Mouse (Mus musculus): ENCODE results near the gene Nhlh1.

The Nhlh1 gene

GRCm38 (mm10) chr1:172016660-172017516 lies 40.5 kb downstream of the Nhlh1 start:
- DNase-seq (ENCODE audit: low spot score): peak; percentile 95

GRCm38 (mm10) chr1:172016031-172016430 lies 41.3 kb downstream of the Nhlh1 start:
- no peak for DNase-seq (ENCODE audit: low spot score)

- no peak for DNase-seq (ENCODE audit: low spot score)
Measured at GRCm38 (mm10) chr1:172015312-172015939, 41.9 kb downstream of the Nhlh1 start.

- DNase-seq (ENCODE audit: low spot score): no peak
Measured at GRCm38 (mm10) chr1:172014771-172015170, 42.6 kb downstream of the Nhlh1 start.

GRCm38 (mm10) chr1:172012030-172012429 lies 45.3 kb downstream of the Nhlh1 start:
- peak; percentile 88 for DNase-seq (ENCODE audit: low spot score)

GRCm38 (mm10) chr1:172010042-172010824 lies 47.1 kb downstream of the Nhlh1 start:
- no peak for DNase-seq (ENCODE audit: low spot score)

GRCm38 (mm10) chr1:172009406-172009805 lies 48.0 kb downstream of the Nhlh1 start:
- no peak for DNase-seq (ENCODE audit: low spot score)

- no peak for DNase-seq (ENCODE audit: low spot score)
Measured at GRCm38 (mm10) chr1:172008351-172008750, 49.0 kb downstream of the Nhlh1 start.

- DNase-seq (ENCODE audit: low spot score): no peak
Measured at GRCm38 (mm10) chr1:172007761-172008160, 49.6 kb downstream of the Nhlh1 start.
